Mouse (Mus musculus) 3T3-L1 (cell line): ENCODE results near the gene Zc3h14.

ENCODE experiments used
- DNase-seq: peaks from one replicate; pipeline ENCODE4 v3.0.0-alpha.2; 2015; ENCODE audit warnings: low read depth, low spot score

The Zc3h14 gene

GRCm38 (mm10) chr12:98737801-98738350 is 8.9 kb upstream of the Zc3h14 start:
- peak; percentile 52 for DNase-seq

GRCm38 (mm10) chr12:98741011-98741501 is 5.7 kb upstream of the Zc3h14 start:
- DNase-seq, result peak; percentile 35

- DNase-seq, result no peak
These were observed 1.1 kb upstream of the Zc3h14 start for GRCm38 (mm10) chr12:98745626-98746025.

GRCm38 (mm10) chr12:98746131-98746530 is 633 bp upstream of the Zc3h14 start:
- DNase-seq, result peak; percentile 82

GRCm38 (mm10) chr12:98747380-98747753 is 603 bp downstream of the Zc3h14 start:
- peak; percentile 32 for DNase-seq

- peak; percentile 37 for DNase-seq
These were observed 10.9 kb downstream of the Zc3h14 start for GRCm38 (mm10) chr12:98757636-98758035.

GRCm38 (mm10) chr12:98759700-98760099 is 12.9 kb downstream of the Zc3h14 start:
- DNase-seq, result no peak

- DNase-seq, result no peak
These were observed 19.5 kb downstream of the Zc3h14 start for GRCm38 (mm10) chr12:98766241-98766640.

GRCm38 (mm10) chr12:98777509-98777908 is 30.7 kb downstream of the Zc3h14 start:
- no peak for DNase-seq

- peak; percentile 71 for DNase-seq
These were observed 32.4 kb downstream of the Zc3h14 start for GRCm38 (mm10) chr12:98779148-98779547.

GRCm38 (mm10) chr12:98784251-98784650 is 37.5 kb downstream of the Zc3h14 start:
- peak; percentile 16 for DNase-seq

- no peak for DNase-seq
These were observed 49.1 kb downstream of the Zc3h14 start for GRCm38 (mm10) chr12:98795731-98796318.

- DNase-seq, result no peak
These were observed 53.6 kb downstream of the Zc3h14 start for GRCm38 (mm10) chr12:98800334-98800733.

- DNase-seq, result no peak
These were observed 55.5 kb downstream of the Zc3h14 start for GRCm38 (mm10) chr12:98802245-98802644.

- no peak for DNase-seq
These were observed 57.4 kb downstream of the Zc3h14 start for GRCm38 (mm10) chr12:98804078-98804748.

GRCm38 (mm10) chr12:98820781-98821180 is 74.0 kb downstream of the Zc3h14 start:
- no peak for DNase-seq

- DNase-seq, result no peak
These were observed 84.4 kb downstream of the Zc3h14 start for GRCm38 (mm10) chr12:98831122-98831521.

- no peak for DNase-seq
These were observed 86.3 kb downstream of the Zc3h14 start for GRCm38 (mm10) chr12:98832929-98833598.

- DNase-seq, result no peak
These were observed 87.1 kb downstream of the Zc3h14 start for GRCm38 (mm10) chr12:98833901-98834300.

GRCm38 (mm10) chr12:98834879-98835278 is 88.1 kb downstream of the Zc3h14 start:
- no peak for DNase-seq

GRCm38 (mm10) chr12:98835466-98835865 is 88.7 kb downstream of the Zc3h14 start:
- DNase-seq, result no peak
